ENCODE assay signal across 9 mouse cellular contexts in the genomic region with DNA sequence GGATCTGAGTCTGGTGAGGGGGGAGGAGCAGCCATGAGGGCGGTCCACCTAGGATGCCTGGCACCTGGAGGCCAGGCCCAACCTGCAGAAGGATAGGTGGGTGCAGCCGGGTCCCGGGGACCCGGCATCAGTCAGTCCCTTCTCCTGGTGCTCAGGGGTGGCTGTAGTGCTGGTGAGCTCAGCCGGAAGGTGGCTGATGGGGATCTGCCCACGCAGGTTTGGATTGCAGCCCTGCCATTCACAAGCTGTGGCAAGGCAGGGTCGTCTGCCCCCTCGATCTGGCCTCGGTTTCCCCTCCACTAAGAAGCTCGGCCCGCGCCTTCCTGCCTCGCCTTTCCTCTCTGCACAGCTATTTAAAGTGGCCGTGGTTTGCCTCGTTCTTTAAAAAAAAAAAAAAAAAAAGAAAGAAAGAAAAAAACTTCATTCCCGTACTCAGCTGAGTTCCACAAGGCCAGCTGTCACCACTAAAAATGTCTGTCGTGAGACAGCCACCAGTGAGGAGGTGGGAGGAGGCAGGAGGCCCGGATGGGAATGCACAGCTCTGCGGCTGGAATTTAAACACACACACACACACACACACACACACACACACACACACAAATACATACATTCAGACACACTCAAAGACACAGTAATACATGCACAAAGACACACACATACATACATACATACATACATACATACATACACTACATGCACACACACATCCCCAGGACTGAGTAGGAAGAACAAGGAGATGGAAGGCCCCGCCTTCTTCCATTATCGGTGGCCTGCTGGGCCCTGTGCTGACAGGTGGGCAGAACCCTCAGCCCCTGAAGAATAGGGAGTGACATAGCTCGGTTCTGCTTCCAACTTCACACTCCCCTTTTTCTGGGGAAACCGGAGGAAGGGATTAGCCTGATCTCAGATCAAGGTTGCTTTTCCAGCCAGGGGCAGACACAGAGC. TPM values are rescaled to one million over a fixed set of nuclear protein-coding genes. Genes with fewer than 3 reads are reported as not detected.
A peak's percentile ranks its signal among the peaks of the same experiment; 100 is the strongest.
DNase-seq lines count a peak whose midpoint lies in the region; ATAC-seq lines count a peak whose summit lies in the region.
"Had no signal": no experiment of that assay in that cellular context is flagged by ENCODE, and none has a peak within 500 bp of the region (broad histone marks: within the 10 kb centered on the region; RNA-seq: fewer than 3 reads in every experiment).

No protein-coding gene starts in this region.

- peak overlapping the region; percentile 13; the same call in 1 of the 2 replicates for H3K4me2 ChIP-seq in heart, embryonic 12.5 days
- no peak overlapping the region for H3K4me2 ChIP-seq in midbrain, embryonic 14.5 days (ENCODE audit: low read length)
- no peak overlapping the region for H3K4me2 ChIP-seq in stomach, embryonic 14.5 days (replicated peaks; ENCODE audit: low read depth, low read length)
- H3K4me2 ChIP-seq: neural tube, embryonic 13.5 days had no signal

- no peak for DNase-seq in heart, adult 9 months (ENCODE audit: low spot score in 2 of 2)
- DNase-seq in midbrain, embryonic 10.5 days (ENCODE audit: low spot score): no peak
- DNase-seq in midbrain, embryonic 14.5 days: no peak
- peak; percentile 31 to 72 for DNase-seq in layer of hippocampus, postnatal 14 days (ENCODE audit: low spot score in 2 of 2)
- no peak for DNase-seq in gastrocnemius, postnatal 36 days
- DNase-seq in urinary bladder, postnatal 4 days (ENCODE audit: low spot score in 2 of 2): no peak

- H3K4me1 ChIP-seq in heart, embryonic 12.5 days (replicated peaks): peaks cover 17% of the 10 kb centered on the region
- peaks cover 12% of the 10 kb centered on the region for H3K4me1 ChIP-seq in midbrain, embryonic 10.5 days
- no peaks in the 10 kb centered on the region for H3K4me1 ChIP-seq in midbrain, embryonic 14.5 days (ENCODE audit: control insufficient read depth, insufficient read depth, low read length)
- H3K4me1 ChIP-seq in stomach, embryonic 14.5 days (ENCODE audit: control insufficient read depth, insufficient read depth, low read length): peaks cover 3% of the 10 kb centered on the region; the same call in 1 of the 2 replicates
- H3K4me1 ChIP-seq: neural tube, embryonic 13.5 days had no signal

- 0 out of 2 replicates have a peak overlapping the region, but pooled peaks have one; percentile 29 for H3K9ac ChIP-seq in heart, embryonic 12.5 days
- no peak overlapping the region for H3K9ac ChIP-seq in midbrain, embryonic 14.5 days (replicated peaks; ENCODE audit: low read length)
- no peak overlapping the region for H3K9ac ChIP-seq in stomach, embryonic 14.5 days (replicated peaks; ENCODE audit: low read depth, low read length)
- H3K9ac ChIP-seq: neural tube, embryonic 13.5 days had no signal

- 33% methylated on average over 23 of the region's 23 CpGs for WGBS in heart, embryonic 12.5 days
- 53% methylated on average over 23 of the region's 23 CpGs for WGBS in midbrain, embryonic 10.5 days
- WGBS in midbrain, embryonic 14.5 days: 49% methylated on average over 23 of the region's 23 CpGs
- 35% methylated on average over 23 of the region's 23 CpGs for WGBS in stomach, embryonic 14.5 days

- intact Hi-C loops in gastrocnemius, postnatal 36 days (cut with DNase I): loop anchor here (5.0 kb wide), 1 partner anchor 83 kb away; no protein-coding TSS in a partner anchor

- H3K36me3 ChIP-seq in heart, embryonic 12.5 days: no peaks in the 10 kb centered on the region
- no peaks in the 10 kb centered on the region for H3K36me3 ChIP-seq in midbrain, embryonic 10.5 days
- H3K36me3 ChIP-seq in midbrain, embryonic 14.5 days (ENCODE audit: control insufficient read depth, insufficient read depth, low read length): no peaks in the 10 kb centered on the region
- no peaks in the 10 kb centered on the region for H3K36me3 ChIP-seq in stomach, embryonic 14.5 days (ENCODE audit: control insufficient read depth, insufficient read depth, low read length)
- H3K36me3 ChIP-seq: neural tube, embryonic 13.5 days had no signal

- ATAC-seq in heart, embryonic 12.5 days (ENCODE audit: insufficient number of reproducible peaks, low FRiP score): 0 out of 2 replicates have a peak, but pooled peaks have one; percentile 13
- no peak for ATAC-seq in midbrain, embryonic 14.5 days (ENCODE audit: low FRiP score, low TSS enrichment)
- no peak for ATAC-seq in stomach, embryonic 14.5 days (ENCODE audit: insufficient number of reproducible peaks, insufficient read depth, low FRiP score, low read depth)

- H3K27ac ChIP-seq in heart, embryonic 12.5 days (ENCODE audit: poor library complexity, severe bottlenecking): no peak overlapping the region
- H3K27ac ChIP-seq in midbrain, embryonic 10.5 days (replicated peaks): peak overlapping the region; percentile 17; the same call in 1 of the 2 replicates
- H3K27ac ChIP-seq in midbrain, embryonic 14.5 days (replicated peaks; ENCODE audit: low read depth, low read length): no peak overlapping the region
- peak overlapping the region; percentile 27; the same call in 1 of the 2 replicates for H3K27ac ChIP-seq in stomach, embryonic 14.5 days (ENCODE audit: low read length)
- H3K27ac ChIP-seq: neural tube, embryonic 13.5 days had no signal

- no peaks in the 10 kb centered on the region; the same call in 1 of the 2 replicates for H3K9me3 ChIP-seq in heart, embryonic 12.5 days (replicated peaks)
- H3K9me3 ChIP-seq in midbrain, embryonic 10.5 days (replicated peaks): peaks cover 5% of the 10 kb centered on the region; the same call in 1 of the 2 replicates
- H3K9me3 ChIP-seq in midbrain, embryonic 14.5 days (ENCODE audit: control insufficient read depth, low read length): no peaks in the 10 kb centered on the region
- no peaks in the 10 kb centered on the region for H3K9me3 ChIP-seq in stomach, embryonic 14.5 days (ENCODE audit: control insufficient read depth, low read depth, low read length)
- H3K9me3 ChIP-seq: neural tube, embryonic 13.5 days had no signal

- H3K4me3 ChIP-seq in heart, embryonic 12.5 days: no peak overlapping the region
- H3K4me3 ChIP-seq in midbrain, embryonic 10.5 days: no peak overlapping the region
- H3K4me3 ChIP-seq in midbrain, embryonic 14.5 days (replicated peaks; ENCODE audit: low read depth, low read length): no peak overlapping the region
- no peak overlapping the region for H3K4me3 ChIP-seq in stomach, embryonic 14.5 days (ENCODE audit: low read depth, low read length)
- H3K4me3 ChIP-seq: neural tube, embryonic 13.5 days had no signal

- no peaks in the 10 kb centered on the region for H3K27me3 ChIP-seq in heart, embryonic 12.5 days (replicated peaks)
- no peaks in the 10 kb centered on the region for H3K27me3 ChIP-seq in midbrain, embryonic 10.5 days (ENCODE audit: low read depth, poor library complexity, severe bottlenecking)
- H3K27me3 ChIP-seq in midbrain, embryonic 14.5 days (ENCODE audit: control insufficient read depth, insufficient read depth, low read length): no peaks in the 10 kb centered on the region
- H3K27me3 ChIP-seq in stomach, embryonic 14.5 days (ENCODE audit: control insufficient read depth, insufficient read depth, low read length): no peaks in the 10 kb centered on the region
- H3K27me3 ChIP-seq: neural tube, embryonic 13.5 days had no signal

RNA-seq across cellular contexts. Expression of gene Ier5l, which starts 29.9 kb away (rescaled TPM):
- polyA plus RNA-seq in heart, embryonic 12.5 days (2016; fragmentation: Nextera tagmentation; extraction: Ambion mirVana): 1.7 and 2.0 TPM in 2 replicates
- polyA plus RNA-seq in midbrain, embryonic 10.5 days (2016; fragmentation: Nextera tagmentation; extraction: Ambion mirVana): 2.0 and 2.3 TPM in 2 replicates
- 3.7 and 4.3 TPM in 2 replicates for polyA plus RNA-seq in midbrain, embryonic 14.5 days (2014; fragmentation: Nextera tagmentation; extraction: Ambion mirVana)
- total RNA-seq in layer of hippocampus, postnatal 14 days (2021): 1 to 10 TPM; 8.5 to 9.4 TPM
- polyA plus RNA-seq in stomach, embryonic 14.5 days (2014; fragmentation: Nextera tagmentation; extraction: Ambion mirVana): 2.8 and 3.1 TPM in 2 replicates
- 1 to 10 TPM; 1.7 TPM for total RNA-seq in gastrocnemius, postnatal 36 days (2021)

Comparison
In these comparisons a context has a peak if more than half of its experiments do, and no peak if none do; other contexts are left out.
1. H3K27ac ChIP-seq: peak in midbrain, embryonic 10.5 days (single experiment) and stomach, embryonic 14.5 days (single experiment); none in heart, embryonic 12.5 days (single experiment) and midbrain, embryonic 14.5 days (single experiment).
2. DNase-seq: peak in layer of hippocampus, postnatal 14 days (2 of 2); none in heart, adult 9 months (0 of 2), midbrain, embryonic 10.5 days (single experiment), midbrain, embryonic 14.5 days (single experiment), gastrocnemius, postnatal 36 days (0 of 2) and urinary bladder, postnatal 4 days (0 of 2).